Comparison of ENCODE assay signal across 8 mouse cellular contexts in genomic region chr6:48554280-48555103, GRCm38 (mm10). TPM values are rescaled to one million over a fixed set of nuclear protein-coding genes. Genes with fewer than 3 reads are reported as not detected.
A peak's percentile ranks its signal among the peaks of the same experiment; 100 is the strongest.
DNase-seq lines count a peak whose midpoint lies in the region; ATAC-seq and TF ChIP-seq lines count a peak whose summit lies in the region.

Gene Lrrc61, plus strand, starts transcription at chr6:48554796.

- peak within 1 kb of the TSS; percentile 75 for H3K9ac ChIP-seq in kidney, embryonic 14.5 days (ENCODE audit: low read depth, low read length)
- H3K9ac ChIP-seq in limb, embryonic 14.5 days (ENCODE audit: low read depth, low read length, severe bottlenecking), result peak within 1 kb of the TSS; percentile 77
- H3K9ac ChIP-seq in midbrain, embryonic 16.5 days (ENCODE audit: low read depth, low read length), result peak within 1 kb of the TSS; percentile 78

- peak; percentile 94 for DNase-seq in A20 (ENCODE audit: low read depth, low spot score)
- peak; percentile 99 for DNase-seq in brain, embryonic 14.5 days (ENCODE audit: low read depth)
- DNase-seq in heart, embryonic 10.5 days (ENCODE audit: low spot score), result peak; percentile 95
- DNase-seq in limb, embryonic 14.5 days (ENCODE audit: low spot score), result peak; percentile 97
- DNase-seq in spleen, adult 2 months (ENCODE audit: low read depth in 1 of 2, low spot score in 2 of 2), result peak; percentile 86 to 92

- H3K4me3 ChIP-seq in erythroblast, embryonic 14.5 days (replicated peaks), result peak within 1 kb of the TSS; percentile 61
- H3K4me3 ChIP-seq in heart, embryonic 10.5 days, result peak within 1 kb of the TSS; percentile 61
- H3K4me3 ChIP-seq in kidney, embryonic 14.5 days (ENCODE audit: low read length), result peak within 1 kb of the TSS; percentile 58
- H3K4me3 ChIP-seq in limb, embryonic 14.5 days (replicated peaks; ENCODE audit: low read length), result peak within 1 kb of the TSS; percentile 58
- H3K4me3 ChIP-seq in midbrain, embryonic 16.5 days (ENCODE audit: low read depth, low read length), result peak within 1 kb of the TSS; percentile 56
- peak within 1 kb of the TSS; percentile 61 for H3K4me3 ChIP-seq in spleen, adult 2 months (ENCODE audit: extremely low read depth, insufficient read depth, insufficient read length)

- TF ChIP-seq POLR2A in brain, embryonic 14.5 days (IDR thresholded peaks at IDR 0.05; ENCODE audit: borderline replicate concordance, extremely low read depth, insufficient read depth, insufficient read length, poor library complexity, severe bottlenecking), result peak; percentile 66; the same call in 1 of the 2 replicates
- TF ChIP-seq POLR2A in limb, embryonic 14.5 days (IDR thresholded peaks at IDR 0.05; ENCODE audit: borderline replicate concordance, extremely low read depth, insufficient read depth, insufficient read length), result peak; percentile 79; the same call in 1 of the 2 replicates
- peak; percentile 56 for TF ChIP-seq POLR2A in spleen, adult 2 months (IDR thresholded peaks at IDR 0.05; ENCODE audit: low read depth, low read length)

- TF ChIP-seq CTCF in brain, embryonic 14.5 days (IDR thresholded peaks at IDR 0.05; ENCODE audit: borderline replicate concordance, extremely low read depth, insufficient read depth, insufficient read length), result no peak
- no peak for TF ChIP-seq CTCF in spleen, adult 2 months (IDR thresholded peaks at IDR 0.05; ENCODE audit: extremely low read depth, insufficient read depth, insufficient read length, insufficient replicate concordance)

- no peaks in the 10 kb centered on the region for H3K9me3 ChIP-seq in erythroblast, embryonic 14.5 days (ENCODE audit: control insufficient read depth, low read length)
- H3K9me3 ChIP-seq in heart, embryonic 10.5 days, result no peaks in the 10 kb centered on the region
- H3K9me3 ChIP-seq in kidney, embryonic 14.5 days (ENCODE audit: control insufficient read depth, low read length), result no peaks in the 10 kb centered on the region
- H3K9me3 ChIP-seq in limb, embryonic 14.5 days (ENCODE audit: control insufficient read depth, low read length), result no peaks in the 10 kb centered on the region
- no peaks in the 10 kb centered on the region for H3K9me3 ChIP-seq in midbrain, embryonic 16.5 days (replicated peaks; ENCODE audit: control insufficient read depth, low read length, poor library complexity, severe bottlenecking)

- H3K27ac ChIP-seq in heart, embryonic 10.5 days, result peak within 1 kb of the TSS; percentile 93
- peak within 1 kb of the TSS; percentile 98 for H3K27ac ChIP-seq in kidney, embryonic 14.5 days (ENCODE audit: low read depth, low read length)
- peak within 1 kb of the TSS; percentile 97 for H3K27ac ChIP-seq in limb, embryonic 14.5 days (replicated peaks; ENCODE audit: low read depth, low read length)
- peak within 1 kb of the TSS; percentile 98 for H3K27ac ChIP-seq in midbrain, embryonic 16.5 days (ENCODE audit: low read length)
- H3K27ac ChIP-seq in spleen, adult 2 months (ENCODE audit: insufficient read depth, low read length), result peak within 1 kb of the TSS; percentile 88

- peak within 1 kb of the TSS; percentile 64 for H3K4me2 ChIP-seq in kidney, embryonic 14.5 days (replicated peaks; ENCODE audit: low read depth, low read length)
- H3K4me2 ChIP-seq in limb, embryonic 14.5 days (replicated peaks; ENCODE audit: low read depth, low read length, severe bottlenecking), result peak within 1 kb of the TSS; percentile 84
- H3K4me2 ChIP-seq in midbrain, embryonic 16.5 days (ENCODE audit: low read length), result peak within 1 kb of the TSS; percentile 74

- no peaks in the 10 kb centered on the region for H3K36me3 ChIP-seq in erythroblast, embryonic 14.5 days (ENCODE audit: control insufficient read depth)
- peaks cover 16% of the 10 kb centered on the region for H3K36me3 ChIP-seq in heart, embryonic 10.5 days
- H3K36me3 ChIP-seq in kidney, embryonic 14.5 days (ENCODE audit: control insufficient read depth, insufficient read depth, low read length), result no peaks in the 10 kb centered on the region
- no peaks in the 10 kb centered on the region for H3K36me3 ChIP-seq in limb, embryonic 14.5 days (ENCODE audit: control insufficient read depth, insufficient read depth, low read length)
- 0 out of 2 replicates have a peak, but pooled peaks cover 2% of the 10 kb centered on the region for H3K36me3 ChIP-seq in midbrain, embryonic 16.5 days (ENCODE audit: control insufficient read depth, insufficient read depth, low read length)
- H3K36me3 ChIP-seq in spleen, adult 2 months (ENCODE audit: control insufficient read depth, insufficient read depth, low read length), result no peaks in the 10 kb centered on the region; the same call in 1 of the 2 replicates

- ATAC-seq in kidney, embryonic 14.5 days (ENCODE audit: low FRiP score, low TSS enrichment), result peak; percentile 94
- peak; percentile 93 for ATAC-seq in limb, embryonic 14.5 days (ENCODE audit: low FRiP score, low read depth)
- peak; percentile 95 for ATAC-seq in midbrain, embryonic 16.5 days

- peaks cover 11% of the 10 kb centered on the region for H3K4me1 ChIP-seq in erythroblast, embryonic 14.5 days (ENCODE audit: control insufficient read depth)
- peaks cover 18% of the 10 kb centered on the region for H3K4me1 ChIP-seq in heart, embryonic 10.5 days
- peaks cover 5% of the 10 kb centered on the region; the same call in 1 of the 2 replicates for H3K4me1 ChIP-seq in kidney, embryonic 14.5 days (ENCODE audit: control insufficient read depth, insufficient read depth, low read length)
- H3K4me1 ChIP-seq in limb, embryonic 14.5 days (ENCODE audit: control insufficient read depth, insufficient read depth, low read length), result peaks cover 8% of the 10 kb centered on the region; the same call in 1 of the 2 replicates
- peaks cover 15% of the 10 kb centered on the region for H3K4me1 ChIP-seq in midbrain, embryonic 16.5 days (ENCODE audit: control insufficient read depth, insufficient read depth, low read length)
- H3K4me1 ChIP-seq in spleen, adult 2 months (ENCODE audit: control insufficient read depth, insufficient read depth, insufficient read length), result no peaks in the 10 kb centered on the region; the same call in 1 of the 2 replicates

- WGBS in heart, embryonic 10.5 days, result under 1% methylated on average over 39 of the region's 39 CpGs
- WGBS in kidney, embryonic 14.5 days, result under 1% methylated on average over 39 of the region's 39 CpGs
- WGBS in limb, embryonic 14.5 days, result 1% methylated on average over 37 of the region's 39 CpGs
- WGBS in midbrain, embryonic 16.5 days, result under 1% methylated on average over 39 of the region's 39 CpGs
- WGBS in spleen, adult 2 months, result 2% methylated on average over 39 of the region's 39 CpGs

- H3K27me3 ChIP-seq in erythroblast, embryonic 14.5 days (ENCODE audit: control insufficient read depth), result peaks cover 6% of the 10 kb centered on the region; the same call in 1 of the 2 replicates
- H3K27me3 ChIP-seq in heart, embryonic 10.5 days (ENCODE audit: insufficient read depth, poor library complexity, severe bottlenecking), result no peaks in the 10 kb centered on the region
- no peaks in the 10 kb centered on the region for H3K27me3 ChIP-seq in kidney, embryonic 14.5 days (ENCODE audit: control insufficient read depth, insufficient read depth, low read length)
- H3K27me3 ChIP-seq in limb, embryonic 14.5 days (ENCODE audit: control insufficient read depth, insufficient read depth, low read length), result no peaks in the 10 kb centered on the region
- no peaks in the 10 kb centered on the region for H3K27me3 ChIP-seq in midbrain, embryonic 16.5 days (ENCODE audit: control insufficient read depth, insufficient read depth, low read depth, low read length)
- no peaks in the 10 kb centered on the region for H3K27me3 ChIP-seq in spleen, adult 2 months (ENCODE audit: control insufficient read depth, insufficient read depth, low read length)

RNA-seq across cellular contexts. Expression of gene Lrrc61, which starts in this region (rescaled TPM):
- polyA plus RNA-seq in brain, embryonic 14.5 days (2012; rRNA removed), result 31.3 and 35.6 TPM in 2 replicates
- polyA plus RNA-seq in erythroblast, embryonic 14.5 days (2012), result 0.05 and 0.27 TPM in 2 replicates
- 9.5 and 12.9 TPM in 2 replicates for polyA plus RNA-seq in heart, embryonic 10.5 days (2016; fragmentation: Nextera tagmentation; extraction: Ambion mirVana)
- polyA plus RNA-seq in kidney, embryonic 14.5 days (2014; fragmentation: Nextera tagmentation; extraction: Ambion mirVana), result 4.4 and 9.7 TPM in 2 replicates
- polyA plus RNA-seq in limb, embryonic 14.5 days (2012; rRNA removed), result 17.6 and 18.4 TPM in 2 replicates
- 5.9 and 6.7 TPM in 2 replicates for polyA plus RNA-seq in limb, embryonic 14.5 days (2014; fragmentation: Nextera tagmentation; extraction: Ambion mirVana)
- polyA plus RNA-seq in midbrain, embryonic 16.5 days (2015; fragmentation: Nextera tagmentation; extraction: Ambion mirVana), result 27.5 and 27.9 TPM in 2 replicates
- 22.9 and 38.8 TPM in 2 replicates for polyA plus RNA-seq in spleen, adult 2 months (2012; rRNA removed)

Comparison
In these comparisons a context has a peak if more than half of its experiments do, and no peak if none do; other contexts are left out.
1. Peak in every context shown above with its lines: DNase-seq, ATAC-seq, H3K4me3 ChIP-seq and H3K27ac ChIP-seq.